Mouse (Mus musculus) kidney, embryonic 14.5 days (tissue): Measurements from ENCODE around the gene Aagab. TPM values are rescaled to one million over a fixed set of nuclear protein-coding genes. Genes with fewer than 3 reads are reported as not detected.
A peak's percentile ranks its signal among the peaks of the same experiment; 100 is the strongest.

Source experiments
- ATAC-seq: fragments of 200-750 bp; cut with Nextera tagmentation; 2 replicates; pipeline ENCODE4 v1.8.0; 2017; ENCODE audit warnings: moderate number of reproducible peaks, mild to moderate bottlenecking, moderate TSS enrichment, moderate library complexity; ENCODE audit not compliant: low FRiP score, low TSS enrichment
- H3K27ac ChIP-seq: fragments of 300-500 bp; sonication (generic); 2 replicates; pipeline ENCODE4 v1.5.1; 2014; ENCODE audit warnings: low read depth, mild to moderate bottlenecking, low read length, moderate library complexity, mixed read lengths
- H3K27me3 ChIP-seq: fragments of 300-500 bp; sonication (generic); 2 replicates; pipeline ENCODE4 v1.6.1; 2014; ENCODE audit warnings: mild to moderate bottlenecking, low read length; ENCODE audit not compliant: control insufficient read depth, insufficient read depth
- H3K36me3 ChIP-seq: fragments of 300-500 bp; sonication (generic); 2 replicates; pipeline ENCODE4 v1.6.1; 2014; ENCODE audit warnings: low read length, mixed read lengths; ENCODE audit not compliant: control insufficient read depth, insufficient read depth
- H3K4me1 ChIP-seq: fragments of 300-500 bp; sonication (generic); 2 replicates; pipeline ENCODE4 v1.6.1; 2014; ENCODE audit warnings: low read length, mixed read lengths; ENCODE audit not compliant: control insufficient read depth, insufficient read depth
- H3K4me2 ChIP-seq: fragments of 300-500 bp; sonication (generic); replicated peaks from 2 replicates; pipeline ENCODE4 v1.6.1; 2014; ENCODE audit warnings: low read depth, mild to moderate bottlenecking, low read length
- H3K4me3 ChIP-seq: fragments of 300-500 bp; sonication (generic); 2 replicates; pipeline ENCODE4 v1.5.1; 2014; ENCODE audit warnings: mild to moderate bottlenecking, low read length
- H3K9ac ChIP-seq: fragments of 300-500 bp; sonication (generic); 2 replicates; pipeline ENCODE4 v1.6.1; 2014; ENCODE audit warnings: low read depth, mild to moderate bottlenecking, low read length, moderate library complexity
- H3K9me3 ChIP-seq: fragments of 300-500 bp; sonication (generic); 2 replicates; pipeline ENCODE4 v1.6.1; 2016; ENCODE audit warnings: low read length; ENCODE audit not compliant: control insufficient read depth
- WGBS: fragments of 180-500 bp; shearing (Covaris S2); extraction: QIAGEN DNeasy Blood & Tissue Kit; methylation state at CpG from one replicate; pipeline ENCODE4 v1.1.7; 2014; 5-methylcytosine and 5-hydroxymethylcytosine counted together
- polyA plus RNA-seq: library from polyadenylated mRNA; unstranded; fragments of >200 nt; fragmentation: Nextera tagmentation; extraction: Ambion mirVana; gene quantifications from 2 replicates; pipeline ENCODE4 v1.2.1, GENCODE M21; 2014

Gene Aagab
- polyA plus RNA-seq, 1 experiment from 2014 or later, result 31.1 TPM

DNA sequence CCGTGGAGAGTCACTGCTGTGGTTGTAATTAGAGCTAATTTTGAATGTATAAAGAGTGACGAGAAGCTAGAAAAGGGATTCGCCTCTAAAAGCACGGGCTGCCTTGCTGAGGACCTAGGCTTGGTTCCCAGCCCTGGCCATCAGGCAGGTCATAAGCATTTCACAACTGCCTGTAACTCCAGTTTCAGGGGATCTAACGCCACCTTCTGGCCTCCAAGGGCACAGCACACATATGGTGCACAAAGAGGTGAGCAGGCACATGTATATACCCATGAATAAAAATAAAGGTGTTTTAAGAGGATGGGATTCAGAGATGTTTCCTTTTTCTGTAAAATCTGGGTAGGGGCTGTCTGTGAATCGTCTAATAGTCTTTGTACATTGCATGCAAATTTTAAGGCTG lies 7.8 kb downstream of the Aagab start:
- Histone ChIP-seq H3K4me3 (no peak overlapping the region), H3K36me3 (no peaks in the 10 kb centered on the region), H3K9ac (no peak overlapping the region), H3K27ac (peak overlapping the region; percentile 3; the same call in 1 of the 2 replicates), H3K9me3 (no peaks in the 10 kb centered on the region), H3K27me3 (no peaks in the 10 kb centered on the region), H3K4me2 (no peak overlapping the region), H3K4me1 (peaks cover 29% of the 10 kb centered on the region)
- 92% methylated on average over 6 of the region's 6 CpGs for WGBS
- no peak for ATAC-seq

DNA sequence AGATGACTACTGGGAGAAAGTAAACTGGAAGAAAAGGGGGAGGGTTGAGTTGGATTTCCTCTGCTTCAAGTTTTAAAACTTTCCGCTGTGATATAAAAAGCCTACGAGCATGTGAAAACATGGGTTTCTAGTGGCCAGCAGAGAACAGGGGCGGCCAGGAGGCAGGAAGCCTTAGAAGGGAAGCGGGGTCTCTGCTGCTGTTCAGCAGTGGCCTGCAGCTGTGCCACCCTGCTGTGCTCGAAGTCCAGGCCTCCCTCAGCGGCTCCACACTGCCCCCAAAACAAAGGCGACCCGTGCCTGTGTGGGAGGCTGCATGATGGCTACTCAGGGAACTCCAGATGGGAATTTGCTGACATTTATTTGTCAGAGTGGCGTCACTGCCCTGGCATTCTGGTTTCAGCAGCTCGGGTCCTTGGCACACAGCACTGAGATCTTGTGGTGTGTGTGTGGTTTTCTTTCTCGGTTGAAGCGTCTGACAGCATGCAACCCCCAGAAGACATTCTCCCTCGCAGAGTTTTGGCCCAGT lies 8.4 kb downstream of the Aagab start:
- no peaks in the 10 kb centered on the region for H3K27me3 ChIP-seq
- peaks cover 29% of the 10 kb centered on the region for H3K4me1 ChIP-seq
- no peaks in the 10 kb centered on the region for H3K36me3 ChIP-seq
- H3K27ac ChIP-seq, result peak overlapping the region; percentile 3; the same call in 1 of the 2 replicates
- peak overlapping the region; percentile 13; the same call in 1 of the 2 replicates for H3K9ac ChIP-seq
- ATAC-seq, result no peak; the same call in 1 of the 2 replicates
- no peak overlapping the region for H3K4me2 ChIP-seq
- 31% methylated on average over 13 of the region's 13 CpGs for WGBS
- H3K4me3 ChIP-seq, result no peak overlapping the region
- H3K9me3 ChIP-seq, result no peaks in the 10 kb centered on the region

- ATAC-seq, result no peak
- WGBS, result 44% methylated on average over 5 of the region's 5 CpGs
- no peaks in the 10 kb centered on the region; the same call in 1 of the 2 replicates for H3K36me3 ChIP-seq
- no peak overlapping the region for H3K9ac ChIP-seq
- H3K4me2 ChIP-seq, result no peak overlapping the region
- no peak overlapping the region for H3K4me3 ChIP-seq
- no peaks in the 10 kb centered on the region for H3K27me3 ChIP-seq
- H3K4me1 ChIP-seq, result peaks cover 29% of the 10 kb centered on the region
- no peaks in the 10 kb centered on the region for H3K9me3 ChIP-seq
- no peak overlapping the region for H3K27ac ChIP-seq
These were observed 9.5 kb downstream of the Aagab start for GRCm38 (mm10) chr9:63611967-63612366.

GRCm38 (mm10) chr9:63612565-63613515 lies 10.4 kb downstream of the Aagab start:
- Histone ChIP-seq H3K27ac (no peak overlapping the region), H3K9me3 (no peaks in the 10 kb centered on the region), H3K9ac (no peak overlapping the region), H3K4me2 (no peak overlapping the region; the same call in 1 of the 2 replicates), H3K4me3 (no peak overlapping the region), H3K36me3 (peaks cover 8% of the 10 kb centered on the region; the same call in 1 of the 2 replicates), H3K4me1 (peaks cover 29% of the 10 kb centered on the region), H3K27me3 (no peaks in the 10 kb centered on the region)
- ATAC-seq, result peak; percentile 33; the same call in 1 of the 2 replicates
- 42% methylated on average over 16 of the region's 16 CpGs for WGBS

DNA sequence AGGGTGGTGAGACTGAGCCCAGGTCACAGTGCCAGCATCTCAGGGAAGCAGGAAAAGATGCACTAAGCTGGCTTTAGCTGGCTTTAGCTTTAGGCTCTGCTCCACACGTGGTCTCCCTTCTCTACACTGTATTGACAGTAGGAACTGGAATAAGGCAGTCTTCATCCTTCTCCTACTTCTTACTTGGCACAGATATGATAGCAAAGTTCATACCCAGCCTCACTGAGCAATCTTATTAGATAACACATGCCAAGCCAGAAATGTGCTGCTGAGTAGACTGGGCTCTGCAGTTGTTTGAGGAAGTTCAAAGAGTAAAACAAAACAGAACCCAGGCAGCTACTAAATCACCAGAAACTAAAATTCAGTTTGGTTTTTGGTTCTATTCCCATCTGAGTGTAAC lies 11.1 kb downstream of the Aagab start:
- peaks cover 12% of the 10 kb centered on the region; the same call in 1 of the 2 replicates for H3K36me3 ChIP-seq
- H3K4me3 ChIP-seq, result no peak overlapping the region
- 0 out of 2 replicates have a peak, but pooled peaks have one; percentile 4 for ATAC-seq
- H3K9ac ChIP-seq, result no peak overlapping the region
- 64% methylated on average over 1 of the region's 1 CpGs for WGBS
- peaks cover 29% of the 10 kb centered on the region for H3K4me1 ChIP-seq
- H3K9me3 ChIP-seq, result no peaks in the 10 kb centered on the region
- H3K27me3 ChIP-seq, result no peaks in the 10 kb centered on the region
- H3K4me2 ChIP-seq, result no peak overlapping the region; the same call in 1 of the 2 replicates
- H3K27ac ChIP-seq, result no peak overlapping the region

GRCm38 (mm10) chr9:63614018-63614985 lies 11.8 kb downstream of the Aagab start:
- H3K9me3 ChIP-seq, result no peaks in the 10 kb centered on the region
- no peak overlapping the region for H3K27ac ChIP-seq
- no peak overlapping the region for H3K4me3 ChIP-seq
- H3K9ac ChIP-seq, result no peak overlapping the region
- peaks cover 14% of the 10 kb centered on the region; the same call in 1 of the 2 replicates for H3K36me3 ChIP-seq
- WGBS, result 75% methylated on average over 11 of the region's 11 CpGs
- no peaks in the 10 kb centered on the region for H3K27me3 ChIP-seq
- peaks cover 29% of the 10 kb centered on the region for H3K4me1 ChIP-seq
- no peak for ATAC-seq
- no peak overlapping the region for H3K4me2 ChIP-seq

DNA sequence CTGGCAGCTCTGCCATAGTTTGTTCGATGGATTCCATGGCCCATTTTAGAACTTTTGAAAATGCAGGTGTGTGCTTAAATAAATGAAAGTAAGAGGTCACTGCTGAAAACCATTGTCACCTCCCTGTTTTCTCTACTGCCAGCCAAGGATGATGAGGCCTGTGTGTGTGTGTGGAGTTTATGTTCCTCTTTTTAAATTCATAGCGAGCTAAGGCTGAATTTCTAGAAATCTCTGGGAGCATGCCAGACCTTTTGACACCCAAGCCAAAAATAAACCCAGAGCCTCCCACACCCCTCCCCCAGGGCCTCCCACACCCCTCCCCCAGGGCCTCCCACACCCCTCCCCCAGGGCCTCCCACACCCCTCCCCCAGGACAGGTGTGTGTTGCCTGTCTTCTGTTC lies 15.5 kb downstream of the Aagab start:
- no peak overlapping the region for H3K4me3 ChIP-seq

DNA sequence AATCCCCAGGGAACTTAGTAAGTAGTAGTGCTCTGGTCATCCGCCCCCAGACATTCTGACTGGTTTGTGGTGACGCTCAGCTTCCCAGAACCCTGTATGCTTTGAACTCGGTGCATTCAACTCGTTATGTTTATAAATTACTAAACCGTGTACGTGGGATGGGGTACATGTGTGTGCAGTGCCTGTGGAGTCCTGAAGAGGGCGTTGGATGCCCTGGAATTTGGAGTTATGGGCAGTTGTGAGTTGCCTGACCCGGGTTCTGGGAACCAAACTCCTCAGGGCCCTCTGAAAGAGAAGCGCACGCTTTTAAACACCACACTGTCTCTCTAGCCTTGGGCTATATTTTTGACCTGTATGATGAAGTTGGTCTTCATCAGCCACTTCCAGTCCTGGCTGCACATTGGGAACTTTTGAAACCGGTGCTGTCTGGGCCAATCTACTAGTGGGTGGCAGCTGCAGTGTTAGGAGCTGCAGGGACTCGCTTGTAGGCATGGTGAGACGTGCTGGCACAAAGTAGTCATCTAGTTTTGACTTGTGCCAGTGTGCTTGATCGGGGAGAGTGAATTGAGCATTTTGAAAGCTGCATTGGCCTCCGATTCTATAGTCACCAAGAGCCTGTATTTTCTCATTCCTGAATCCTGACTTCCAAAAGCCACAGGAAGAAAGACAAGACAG lies 21.6 kb downstream of the Aagab start:
- Histone ChIP-seq H3K4me3 (no peak overlapping the region), H3K9ac (no peak overlapping the region), H3K4me1 (no peaks in the 10 kb centered on the region), H3K27me3 (no peaks in the 10 kb centered on the region), H3K9me3 (no peaks in the 10 kb centered on the region), H3K27ac (no peak overlapping the region), H3K4me2 (no peak overlapping the region), H3K36me3 (peaks cover 9% of the 10 kb centered on the region; the same call in 1 of the 2 replicates)
- WGBS, result 77% methylated on average over 15 of the region's 15 CpGs
- ATAC-seq, result no peak

More for the DNA sequence above, 15.5 kb downstream of the Aagab start:
- Histone ChIP-seq H3K36me3 (peaks cover 23% of the 10 kb centered on the region; the same call in 1 of the 2 replicates), H3K27me3 (no peaks in the 10 kb centered on the region), H3K27ac (no peak overlapping the region), H3K4me2 (no peak overlapping the region), H3K4me1 (peaks cover 8% of the 10 kb centered on the region; the same call in 1 of the 2 replicates), H3K9me3 (no peaks in the 10 kb centered on the region), H3K9ac (no peak overlapping the region)
- WGBS, result 86% methylated on average over 2 of the region's 2 CpGs
- no peak for ATAC-seq
